Mouse (Mus musculus): ENCODE data around the gene Cttnbp2nl. TPM values are rescaled to one million over a fixed set of nuclear protein-coding genes. Genes with fewer than 3 reads are reported as not detected.

Cttnbp2nl gene
- polyA plus RNA-seq, 1 experiment = not detected

- Histone ChIP-seq H3K4me1 (ENCODE audit: control insufficient read depth, insufficient read depth, low read length) (0 out of 2 replicates have a peak, but pooled peaks cover 2% of the 10 kb centered on the region), H3K4me3 (ENCODE audit: insufficient read depth, low read depth, low read length) (no peak overlapping the region), H3K27ac (ENCODE audit: insufficient read depth, low read depth, low read length) (no peak overlapping the region)
- 86% methylated on average over 9 of the region's 9 CpGs for WGBS
- TF ChIP-seq CTCF (IDR thresholded peaks at IDR 0.05; ENCODE audit: insufficient read depth, low read depth, low read length) (no peak), POLR2A (IDR thresholded peaks at IDR 0.05; ENCODE audit: insufficient read depth, low read depth, low read length) (no peak)
Measured at GRCm38 (mm10) chr3:105062676-105063075, 9.7 kb upstream of the Cttnbp2nl start.

- Histone ChIP-seq H3K27ac (ENCODE audit: insufficient read depth, low read depth, low read length) (no peak overlapping the region), H3K4me3 (ENCODE audit: insufficient read depth, low read depth, low read length) (no peak overlapping the region), H3K4me1 (ENCODE audit: control insufficient read depth, insufficient read depth, low read length) (0 out of 2 replicates have a peak, but pooled peaks cover 2% of the 10 kb centered on the region)
- WGBS = 64% methylated on average over 1 of the region's 1 CpGs
- TF ChIP-seq CTCF (IDR thresholded peaks at IDR 0.05; ENCODE audit: insufficient read depth, low read depth, low read length) (no peak), POLR2A (IDR thresholded peaks at IDR 0.05; ENCODE audit: insufficient read depth, low read depth, low read length) (no peak)
Measured at GRCm38 (mm10) chr3:105061991-105062390, 9.0 kb upstream of the Cttnbp2nl start.

- TF ChIP-seq CTCF (IDR thresholded peaks at IDR 0.05; ENCODE audit: insufficient read depth, low read depth, low read length) (no peak), POLR2A (IDR thresholded peaks at IDR 0.05; ENCODE audit: insufficient read depth, low read depth, low read length) (no peak)
- H3K4me3 ChIP-seq (ENCODE audit: insufficient read depth, low read depth, low read length) = no peak overlapping the region
- 0 out of 2 replicates have a peak, but pooled peaks cover 2% of the 10 kb centered on the region for H3K4me1 ChIP-seq (ENCODE audit: control insufficient read depth, insufficient read depth, low read length)
- no peak overlapping the region for H3K27ac ChIP-seq (ENCODE audit: insufficient read depth, low read depth, low read length)
- 83% methylated on average over 3 of the region's 3 CpGs for WGBS
Measured at GRCm38 (mm10) chr3:105061496-105061895, 8.6 kb upstream of the Cttnbp2nl start.

GRCm38 (mm10) chr3:105060992-105061391, 8.0 kb upstream of the Cttnbp2nl start:
- Histone ChIP-seq H3K4me1 (ENCODE audit: control insufficient read depth, insufficient read depth, low read length) (0 out of 2 replicates have a peak, but pooled peaks cover 2% of the 10 kb centered on the region), H3K4me3 (ENCODE audit: insufficient read depth, low read depth, low read length) (no peak overlapping the region), H3K27ac (ENCODE audit: insufficient read depth, low read depth, low read length) (no peak overlapping the region)
- TF ChIP-seq POLR2A (IDR thresholded peaks at IDR 0.05; ENCODE audit: insufficient read depth, low read depth, low read length) (no peak), CTCF (IDR thresholded peaks at IDR 0.05; ENCODE audit: insufficient read depth, low read depth, low read length) (no peak)
- WGBS = 59% methylated on average over 6 of the region's 6 CpGs

GRCm38 (mm10) chr3:105059911-105060310, 7.0 kb upstream of the Cttnbp2nl start:
- WGBS = 49% methylated on average over 7 of the region's 7 CpGs
- TF ChIP-seq POLR2A (IDR thresholded peaks at IDR 0.05; ENCODE audit: insufficient read depth, low read depth, low read length) (no peak), CTCF (IDR thresholded peaks at IDR 0.05; ENCODE audit: insufficient read depth, low read depth, low read length) (no peak)
- Histone ChIP-seq H3K27ac (ENCODE audit: insufficient read depth, low read depth, low read length) (no peak overlapping the region), H3K4me1 (ENCODE audit: control insufficient read depth, insufficient read depth, low read length) (peaks cover 5% of the 10 kb centered on the region; the same call in 1 of the 2 replicates), H3K4me3 (ENCODE audit: insufficient read depth, low read depth, low read length) (no peak overlapping the region)

- no peak for TF ChIP-seq POLR2A (IDR thresholded peaks at IDR 0.05; ENCODE audit: insufficient read depth, low read depth, low read length)
- peak; percentile 69 for TF ChIP-seq CTCF (IDR thresholded peaks at IDR 0.05; ENCODE audit: insufficient read depth, low read depth, low read length)
- Histone ChIP-seq H3K4me3 (ENCODE audit: insufficient read depth, low read depth, low read length) (peak overlapping the region; percentile 31), H3K4me1 (ENCODE audit: control insufficient read depth, insufficient read depth, low read length) (peaks cover 7% of the 10 kb centered on the region; the same call in 1 of the 2 replicates), H3K27ac (ENCODE audit: insufficient read depth, low read depth, low read length) (no peak overlapping the region)
- 12% methylated on average over 25 of the region's 25 CpGs for WGBS
Measured at GRCm38 (mm10) chr3:105058627-105059513, 5.9 kb upstream of the Cttnbp2nl start.

- Histone ChIP-seq H3K27ac (ENCODE audit: insufficient read depth, low read depth, low read length) (no peak overlapping the region), H3K4me1 (ENCODE audit: control insufficient read depth, insufficient read depth, low read length) (peaks cover 9% of the 10 kb centered on the region; the same call in 1 of the 2 replicates), H3K4me3 (ENCODE audit: insufficient read depth, low read depth, low read length) (no peak overlapping the region)
- TF ChIP-seq POLR2A (IDR thresholded peaks at IDR 0.05; ENCODE audit: insufficient read depth, low read depth, low read length) (no peak), CTCF (IDR thresholded peaks at IDR 0.05; ENCODE audit: insufficient read depth, low read depth, low read length) (no peak)
- WGBS = 75% methylated on average over 4 of the region's 4 CpGs
Measured at GRCm38 (mm10) chr3:105055666-105056065, 2.7 kb upstream of the Cttnbp2nl start.

- H3K4me3 ChIP-seq (ENCODE audit: insufficient read depth, low read depth, low read length) = no peak overlapping the region
- H3K4me1 ChIP-seq (ENCODE audit: control insufficient read depth, insufficient read depth, low read length) = peaks cover 9% of the 10 kb centered on the region; the same call in 1 of the 2 replicates
- TF ChIP-seq POLR2A (IDR thresholded peaks at IDR 0.05; ENCODE audit: insufficient read depth, low read depth, low read length) (no peak), CTCF (IDR thresholded peaks at IDR 0.05; ENCODE audit: insufficient read depth, low read depth, low read length) (no peak)
- H3K27ac ChIP-seq (ENCODE audit: insufficient read depth, low read depth, low read length) = peak overlapping the region; percentile 68
- 13% methylated on average over 7 of the region's 7 CpGs for WGBS
Measured at GRCm38 (mm10) chr3:105054952-105055351, 2.0 kb upstream of the Cttnbp2nl start.

GRCm38 (mm10) chr3:105053698-105054001, 704 bp upstream of the Cttnbp2nl start:
- Histone ChIP-seq H3K27ac (ENCODE audit: insufficient read depth, low read depth, low read length) (peak overlapping the region; percentile 16; the same call in 1 of the 2 replicates), H3K4me3 (ENCODE audit: insufficient read depth, low read depth, low read length) (peak overlapping the region; percentile 49), H3K4me1 (ENCODE audit: control insufficient read depth, insufficient read depth, low read length) (peaks cover 8% of the 10 kb centered on the region; the same call in 1 of the 2 replicates)
- TF ChIP-seq POLR2A (IDR thresholded peaks at IDR 0.05; ENCODE audit: insufficient read depth, low read depth, low read length) (no peak), CTCF (IDR thresholded peaks at IDR 0.05; ENCODE audit: insufficient read depth, low read depth, low read length) (no peak)
- 71% methylated on average over 4 of the region's 4 CpGs for WGBS

Data from olfactory bulb, adult 2 months (tissue).